Mouse (Mus musculus) mouse embryonic stem cell (cell line): ENCODE data around the gene Zscan5b.

ENCODE experiments used
- in situ Hi-C, 2 experiments: fragments of 300-500 bp; cut with MboI; formaldehyde crosslinking; loops; 1 replicate in 1 of 2; 3 replicates in 1 of 2; pipeline ENCODE4 v1.14.3; 2019 to 2020; ENCODE audit warnings: low sequenced_read_pairs in 2 of 2, low pct_unique_long_range_greater_than_20kb in 1 of 2, mixed read lengths in 1 of 2; ENCODE audit not compliant: unreplicated experiment in 1 of 2

Zscan5b gene

GRCm38 (mm10) chr7:6285842-6286705 lies 64.0 kb downstream of the Zscan5b start, which contains the start of gene Zfp667:
TSS of gene Zfp667 (plus strand) at chr7:6286579.
- in situ Hi-C loops: no loop called here

- in situ Hi-C loops: no loop called here
These were observed 64.9 kb downstream of the Zscan5b start for GRCm38 (mm10) chr7:6286921-6287531.
